Mouse (Mus musculus): ENCODE measurements around the gene Slc35c2. TPM values are rescaled to one million over a fixed set of nuclear protein-coding genes. Genes with fewer than 3 reads are reported as not detected.

The Slc35c2 gene
- 81.6 TPM for polyA plus RNA-seq (2017; shearing (Covaris generic))

DNA sequence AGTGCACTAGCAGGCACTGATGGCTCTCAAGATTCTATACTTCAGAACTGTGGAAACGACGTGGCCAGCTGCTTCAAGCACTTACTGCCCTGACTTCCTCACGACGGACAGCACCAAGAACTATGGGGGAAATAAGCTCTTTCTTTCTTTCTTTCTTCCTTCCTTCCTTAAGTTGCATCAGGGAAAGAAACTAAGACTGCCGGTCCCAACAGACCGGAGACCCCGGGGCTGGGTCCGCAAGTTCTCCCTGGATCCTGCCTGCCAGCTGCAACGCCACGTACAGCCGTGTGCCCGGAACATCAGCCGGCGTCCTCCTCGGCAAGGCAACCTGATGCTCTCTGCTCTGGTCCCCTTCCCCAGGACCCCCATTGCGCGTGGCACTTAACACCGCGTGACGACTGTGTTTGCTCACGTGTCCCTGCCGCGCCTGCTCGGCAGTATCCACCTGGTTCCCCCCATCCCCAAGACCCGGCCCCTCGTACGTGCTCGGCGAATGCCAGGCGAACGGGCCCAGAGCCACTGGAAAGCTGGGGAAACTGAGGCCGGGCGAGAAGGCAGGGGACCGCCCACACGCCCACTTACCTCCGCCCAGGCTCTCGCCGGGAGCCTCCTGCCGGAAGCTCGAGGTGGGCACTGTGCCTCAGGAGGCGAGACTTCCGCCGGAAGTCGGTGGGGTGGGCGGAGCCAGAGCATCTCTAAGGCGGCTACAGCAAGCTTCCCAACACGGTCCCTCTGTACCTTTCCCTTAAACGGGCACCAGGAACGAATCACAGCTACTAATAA, at the start of gene Slc35c2:
Slc35c2 (minus strand) TSS at position 668 of the 783 bp plus-strand sequence.

GRCm38 (mm10) chr2:165326304-165327190, 38.9 kb upstream of the Slc35c2 start, which contains the start of gene Elmo2:
TSS of gene Elmo2 (minus strand) at chr2:165326479.

DNA sequence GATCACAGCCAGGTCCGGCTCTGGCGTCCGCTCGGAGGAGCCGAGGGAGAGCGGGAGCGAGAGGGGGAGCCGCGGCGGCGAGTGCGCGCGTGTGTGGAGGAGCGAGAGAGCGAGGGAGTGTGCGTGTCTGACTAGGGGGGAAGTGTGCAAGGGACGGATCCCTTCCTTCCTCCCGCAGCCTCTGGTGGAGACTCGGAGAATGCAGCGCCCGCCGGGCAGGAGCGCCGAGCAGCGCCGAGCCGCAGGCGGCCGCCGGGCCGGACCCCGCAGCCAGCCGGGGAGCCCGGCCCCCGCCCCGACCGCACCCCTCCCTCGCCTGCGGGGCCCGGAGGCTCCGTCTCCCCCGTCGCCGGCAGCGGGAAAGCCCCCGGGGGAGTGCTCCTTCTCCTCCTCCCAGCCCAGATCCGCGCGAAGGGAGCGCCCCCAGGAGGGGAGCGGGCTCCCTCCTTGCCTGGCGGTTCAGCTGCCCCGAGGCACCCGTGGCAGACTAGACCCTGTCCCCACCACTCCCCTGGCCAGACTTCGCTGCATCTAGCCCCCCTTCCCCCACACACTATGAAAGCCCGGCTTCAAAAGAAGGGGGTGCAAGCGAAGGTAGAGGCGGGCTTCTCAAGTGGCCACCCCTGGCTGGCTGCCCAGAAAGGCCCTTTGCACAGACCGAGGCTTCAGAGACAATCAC, 52.9 kb downstream of the Slc35c2 start, which contains the start of gene Cdh22:
Cdh22 (minus strand) TSS at position 241 of the 679 bp plus-strand sequence.

Other genes starting within 250 kb of the Slc35c2 start
- 2.4 TPM for gene Cd40, start 232.2 kb downstream of the Slc35c2 start, polyA plus RNA-seq (2017; shearing (Covaris generic))
- gene 1700025C18Rik, start 197.1 kb downstream of the Slc35c2 start, polyA plus RNA-seq (2017; shearing (Covaris generic)): not detected
- not detected for gene Cdh22, start 53.0 kb downstream of the Slc35c2 start, polyA plus RNA-seq (2017; shearing (Covaris generic))
- 67.7 TPM for gene Elmo2, start 38.6 kb upstream of the Slc35c2 start, polyA plus RNA-seq (2017; shearing (Covaris generic))
- not detected for gene Zfp663, start 80.9 kb upstream of the Slc35c2 start, polyA plus RNA-seq (2017; shearing (Covaris generic))
- gene Zfp334, start 100.4 kb upstream of the Slc35c2 start, polyA plus RNA-seq (2017; shearing (Covaris generic)): not detected
- not detected for gene Ocstamp, start 112.5 kb upstream of the Slc35c2 start, polyA plus RNA-seq (2017; shearing (Covaris generic))
- gene Slc13a3, start 185.4 kb upstream of the Slc35c2 start, polyA plus RNA-seq (2017; shearing (Covaris generic)): not detected
- gene Trp53rka, start 205.5 kb upstream of the Slc35c2 start, polyA plus RNA-seq (2017; shearing (Covaris generic)): 5.1 TPM
- gene Slc2a10, start 215.9 kb upstream of the Slc35c2 start, polyA plus RNA-seq (2017; shearing (Covaris generic)): not detected

Measured in inflammation-experienced regulatory T-cells, adult 16 weeks (primary cell).